Mouse (Mus musculus) CD4-positive, CD25-positive, alpha-beta regulatory T cell (primary cell): ENCODE results near the gene Gm3642. TPM values are rescaled to one million over a fixed set of nuclear protein-coding genes. Genes with fewer than 3 reads are reported as not detected.

Experiments used
- polyA plus RNA-seq: library from polyadenylated mRNA; unstranded; fragments of 100-300 nt; shearing (Covaris generic); gene quantifications from one replicate; pipeline ENCODE4 v1.2.1, GENCODE M21; 2017

Gm3642 gene
- polyA plus RNA-seq: not detected

DNA sequence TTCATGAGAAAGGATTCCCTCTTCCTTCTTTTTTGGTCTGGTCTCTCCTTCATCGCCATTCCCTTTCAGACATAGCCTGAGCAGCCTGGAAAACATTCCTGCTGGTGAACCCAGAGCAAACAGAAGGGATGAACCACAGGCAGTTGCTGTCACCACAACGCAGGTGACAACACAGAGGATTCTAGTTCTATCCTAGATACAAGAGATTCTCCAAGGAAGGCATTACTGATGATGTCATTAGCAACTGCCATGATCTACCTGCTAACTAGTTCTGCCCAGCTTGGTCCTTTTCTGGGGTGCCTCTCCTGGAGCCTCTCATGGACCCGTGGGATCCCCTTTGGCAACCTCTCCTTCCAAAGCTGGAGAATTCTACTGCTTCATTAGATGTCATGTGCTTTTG lies at the start of gene Gm3642:
Gene Gm3642 (minus strand): TSS at position 101 of the 400 bp plus-strand sequence.

DNA sequence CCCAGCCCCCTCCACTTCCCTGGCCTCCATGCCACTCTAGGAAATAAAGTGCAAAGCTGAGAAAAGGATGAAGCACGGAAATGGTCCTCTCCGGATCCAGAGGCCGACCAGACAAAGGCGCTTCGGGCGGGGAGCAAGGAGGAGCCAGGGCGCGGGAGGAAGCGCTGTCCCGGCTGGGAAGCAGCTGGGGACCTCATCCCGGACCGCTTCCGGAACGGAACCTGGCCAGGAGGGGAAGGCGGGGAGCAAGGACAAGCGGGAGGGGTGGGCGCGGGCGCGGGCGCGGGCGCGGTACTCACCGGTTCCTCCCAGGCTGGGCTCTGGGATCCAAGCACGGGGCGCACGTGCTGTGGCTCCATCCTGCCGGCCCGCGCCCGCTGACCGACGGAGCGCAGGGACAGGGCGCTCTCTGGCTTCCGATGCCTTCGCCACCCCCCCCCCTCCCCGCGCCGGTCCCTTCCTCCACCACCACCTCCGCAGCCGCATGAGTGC lies 49.5 kb upstream of the Gm3642 start, which contains the start of gene Gm3667:
Gene Gm3667 (minus strand): TSS at position 442 of the 492 bp plus-strand sequence.

Other genes starting within 250 kb of the Gm3642 start
- gene Gm3629, start 249.7 kb downstream of the Gm3642 start, polyA plus RNA-seq: not detected
- not detected for gene Gm3460, start 217.9 kb downstream of the Gm3642 start, polyA plus RNA-seq
- not detected for gene Gm10251, start 156.1 kb downstream of the Gm3642 start, polyA plus RNA-seq
- gene Gm8050, start 120.1 kb downstream of the Gm3642 start, polyA plus RNA-seq: not detected
- 12.7 TPM for gene Gm3636, start 98.0 kb downstream of the Gm3642 start, polyA plus RNA-seq
- not detected for gene Gm8362, start 65.9 kb downstream of the Gm3642 start, polyA plus RNA-seq
- 5.1 TPM for gene Gm3667, start 49.7 kb upstream of the Gm3642 start, polyA plus RNA-seq
- gene Gm6356, start 133.5 kb upstream of the Gm3642 start, polyA plus RNA-seq: not detected
- gene Gm10406, start 187.1 kb upstream of the Gm3642 start, polyA plus RNA-seq: 1.4 TPM
- not detected for gene Gm3685, start 204.7 kb upstream of the Gm3642 start, polyA plus RNA-seq